Mouse (Mus musculus) layer of hippocampus, adult 9-11 months (tissue): ENCODE data around the gene Mylk4.

ENCODE experiments used
- DNase-seq: peaks from one replicate; pipeline ENCODE4 v3.0.0; 2022

Mylk4 gene

GRCm38 (mm10) chr13:32706651-32707288, 77.0 kb downstream of the Mylk4 start:
- DNase-seq = no peak

- no peak for DNase-seq
These were observed 78.4 kb downstream of the Mylk4 start for GRCm38 (mm10) chr13:32705315-32705714.

- no peak for DNase-seq
These were observed 78.8 kb downstream of the Mylk4 start for GRCm38 (mm10) chr13:32704911-32705310.

- no peak for DNase-seq
These were observed 82.2 kb downstream of the Mylk4 start for GRCm38 (mm10) chr13:32701564-32701963.

GRCm38 (mm10) chr13:32699376-32699775, 84.4 kb downstream of the Mylk4 start:
- no peak for DNase-seq

GRCm38 (mm10) chr13:32698956-32699355, 84.8 kb downstream of the Mylk4 start:
- DNase-seq = no peak

GRCm38 (mm10) chr13:32693886-32694455, 89.8 kb downstream of the Mylk4 start:
- no peak for DNase-seq

GRCm38 (mm10) chr13:32692563-32692962, 91.2 kb downstream of the Mylk4 start:
- DNase-seq = no peak

- DNase-seq = no peak
These were observed 93.5 kb downstream of the Mylk4 start for GRCm38 (mm10) chr13:32690279-32690678.

- peak; percentile 40 for DNase-seq
These were observed 102.8 kb downstream of the Mylk4 start for GRCm38 (mm10) chr13:32680868-32681515.

GRCm38 (mm10) chr13:32680121-32680551, 103.6 kb downstream of the Mylk4 start:
- DNase-seq = no peak

GRCm38 (mm10) chr13:32678998-32679397, 104.8 kb downstream of the Mylk4 start:
- no peak for DNase-seq

- no peak for DNase-seq
These were observed 113.0 kb downstream of the Mylk4 start for GRCm38 (mm10) chr13:32670782-32671181.

- no peak for DNase-seq
These were observed 115.5 kb downstream of the Mylk4 start for GRCm38 (mm10) chr13:32668296-32668695.

- DNase-seq = no peak
These were observed 116.4 kb downstream of the Mylk4 start for GRCm38 (mm10) chr13:32667386-32667785.

GRCm38 (mm10) chr13:32662041-32662440, 121.7 kb downstream of the Mylk4 start:
- no peak for DNase-seq

GRCm38 (mm10) chr13:32660294-32660693, 123.5 kb downstream of the Mylk4 start:
- DNase-seq = no peak

- DNase-seq = no peak
These were observed 124.5 kb downstream of the Mylk4 start for GRCm38 (mm10) chr13:32659271-32659670.

- DNase-seq = no peak
These were observed 126.2 kb downstream of the Mylk4 start for GRCm38 (mm10) chr13:32657583-32657982.
